Mouse (Mus musculus) right cerebral cortex, postnatal 10 days (tissue): ENCODE data around the gene Ctns.

Experiments
- DNase-seq, 2 experiments: peaks; one replicate each; pipeline ENCODE4 v3.0.0; 2021; ENCODE audit warnings: low spot score in 2 of 2

Gene Ctns

GRCm38 (mm10) chr11:73137591-73138501, 61.0 kb downstream of the Ctns start, which contains the start of gene Haspin:
Gene Haspin (minus strand): TSS chr11:73138294.
- peak; percentile 91 to 93 for DNase-seq

DNA sequence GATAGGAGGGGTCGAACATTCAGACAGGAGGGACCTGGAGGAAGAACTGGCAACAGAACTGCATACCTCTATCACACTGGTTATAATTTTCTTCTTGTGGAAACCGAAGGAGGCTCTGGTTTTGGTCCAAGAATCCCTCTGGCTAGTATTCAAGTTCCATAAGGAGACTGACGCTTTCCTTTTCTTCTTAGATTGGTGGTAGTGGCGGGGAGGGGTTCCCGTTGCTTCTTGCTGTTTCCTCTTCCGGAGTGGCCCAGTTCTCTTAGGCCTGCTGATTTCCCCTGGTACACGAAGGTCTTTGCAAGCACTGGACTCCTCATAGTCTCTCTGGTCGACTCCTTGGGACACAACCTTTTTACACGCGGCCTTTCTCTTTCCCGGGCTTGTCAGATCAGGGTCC, 61.7 kb downstream of the Ctns start:
- DNase-seq = no peak

GRCm38 (mm10) chr11:73136587-73136986, 62.3 kb downstream of the Ctns start:
- no peak for DNase-seq

DNA sequence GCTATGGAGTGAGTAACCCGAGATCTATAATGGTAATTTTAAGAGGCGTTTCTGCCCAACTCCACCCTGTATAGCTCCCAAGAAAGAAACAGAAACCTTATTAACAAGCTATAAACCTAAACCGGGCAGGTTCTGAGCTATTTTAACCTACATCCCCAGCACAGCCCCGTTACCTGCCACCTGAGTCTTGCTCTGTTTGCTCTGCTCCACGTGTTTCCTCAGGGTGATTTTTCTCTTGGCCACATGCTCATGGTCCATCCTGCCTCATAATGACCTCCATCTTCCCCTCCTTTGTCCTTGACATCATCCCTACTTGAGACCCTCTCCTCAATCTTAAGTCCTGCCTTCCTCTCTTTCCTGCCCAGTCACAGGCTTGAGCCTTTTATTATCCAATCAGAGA, 64.6 kb downstream of the Ctns start:
- DNase-seq = no peak
